Mouse (Mus musculus) testis, adult 10 weeks (tissue): ENCODE data around the gene Ddx31. TPM values are rescaled to one million over a fixed set of nuclear protein-coding genes. Genes with fewer than 3 reads are reported as not detected.

Experiments
- polyA plus RNA-seq: library from polyadenylated mRNA; stranded (reverse); fragments of 350-450 nt; fragmentation: Illumina TruSeq; extraction: RNeasy Lipid Tissue Mini Kit (QIAGEN cat#74804); gene quantifications from one replicate; pipeline ENCODE4 v1.2.3, GENCODE M21; 2014; ENCODE audit warnings: low read depth, low replicate concordance

Ddx31 gene
- polyA plus RNA-seq: 7.6 TPM

DNA sequence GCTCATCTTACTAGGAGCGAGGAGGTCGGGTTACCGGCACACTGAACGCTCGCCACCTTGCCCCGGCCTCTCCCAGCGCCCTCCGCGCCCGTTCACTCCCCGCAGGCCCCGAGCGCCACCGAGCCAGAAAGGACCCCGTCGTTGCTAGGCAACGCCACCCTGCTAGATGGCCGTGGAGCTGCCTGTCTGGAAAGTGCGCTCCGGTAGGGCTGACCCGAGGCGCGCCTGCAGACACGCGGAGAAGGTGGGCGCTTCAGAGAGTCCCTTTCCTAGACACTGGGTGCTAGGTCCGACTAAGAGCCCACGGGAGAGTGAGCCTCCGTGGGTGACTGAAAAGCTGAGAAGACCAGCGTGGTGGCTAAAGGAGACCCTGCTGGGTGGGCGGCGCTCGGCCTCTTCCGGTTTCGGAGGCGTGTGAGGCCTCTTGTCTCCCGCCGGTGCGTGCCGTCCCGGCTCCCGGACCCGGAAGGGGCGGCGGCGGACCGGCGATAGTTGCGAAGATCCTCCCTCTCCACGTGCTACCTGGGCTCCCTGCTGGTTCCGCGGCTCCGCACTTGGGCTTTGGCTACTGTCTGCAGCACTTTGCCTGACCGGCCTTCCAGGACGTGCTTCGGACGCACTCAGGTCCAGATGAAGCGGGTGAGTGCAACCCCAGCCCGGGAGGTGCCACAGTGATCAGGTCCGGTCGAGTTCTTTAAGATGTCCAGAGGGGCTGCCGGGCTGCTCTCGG, at the start of gene Ddx31, which contains the start of gene Gtf3c4:
Gene Ddx31 (plus strand): TSS at position 185 of the 730 bp plus-strand sequence.
Gene Gtf3c4 (minus strand): TSS at position 139 of the 730 bp plus-strand sequence.

DNA sequence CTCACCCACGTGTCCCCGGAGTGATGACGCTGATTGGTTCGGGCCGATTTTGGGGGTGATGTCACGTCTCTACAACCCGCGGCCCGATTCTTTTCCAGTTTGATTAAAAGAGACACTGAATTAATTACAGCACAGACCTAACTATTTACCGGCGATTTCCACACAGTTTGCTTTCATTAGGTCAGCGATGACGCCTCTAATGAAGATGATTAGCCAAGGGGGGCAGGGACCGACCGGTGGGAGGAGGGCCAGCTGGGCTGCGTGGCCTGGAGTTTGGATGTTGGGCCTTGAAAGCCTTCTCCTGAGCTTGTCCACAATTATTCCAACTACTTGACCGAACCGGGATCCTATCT, 76.3 kb downstream of the Ddx31 start, which contains the start of gene Barhl1:
Gene Barhl1 (minus strand): TSS at position 156 of the 353 bp plus-strand sequence.

Other genes with a start within 250 kb of the Ddx31 start
- gene Gfi1b, start 218.4 kb upstream of the Ddx31 start, polyA plus RNA-seq: not detected
- gene Tsc1, start 199.2 kb upstream of the Ddx31 start, polyA plus RNA-seq: 10.6 TPM
- 23.7 TPM for gene Spaca9, start 140.7 kb upstream of the Ddx31 start, polyA plus RNA-seq
- gene Ak8, start 140.2 kb upstream of the Ddx31 start, polyA plus RNA-seq: 60.9 TPM
- 17.5 TPM for gene Gtf3c4, start within 50 bp of the Ddx31 start, polyA plus RNA-seq
- not detected for gene Barhl1, start 76.3 kb downstream of the Ddx31 start, polyA plus RNA-seq
- 11.5 TPM for gene Cfap77, start 214.7 kb downstream of the Ddx31 start, polyA plus RNA-seq
- gene Ttf1, start 219.9 kb downstream of the Ddx31 start, polyA plus RNA-seq: 17.7 TPM